Mouse (Mus musculus): Measurements from ENCODE around the gene Gm21885. TPM values are rescaled to one million over a fixed set of nuclear protein-coding genes. Genes with fewer than 3 reads are reported as not detected.
A peak's percentile ranks its signal among the peaks of the same experiment; 100 is the strongest.

Gene Gm21885
- polyA plus RNA-seq, 1 experiment = not detected

GRCm38 (mm10) chr11:94315308-94315707 lies 33.6 kb downstream of the Gm21885 start:
- peaks cover 9% of the 10 kb centered on the region for H3K4me1 ChIP-seq (ENCODE audit: control insufficient read depth, insufficient read depth, low read length)
- H3K27ac ChIP-seq (ENCODE audit: insufficient read depth, low read length) = no peak overlapping the region
- no peak overlapping the region for H3K4me3 ChIP-seq (ENCODE audit: insufficient read depth, low read length)
- TF ChIP-seq POLR2A (IDR thresholded peaks at IDR 0.05; ENCODE audit: extremely low read depth, insufficient read depth, low read length) = no peak
- no peak for TF ChIP-seq CTCF (IDR thresholded peaks at IDR 0.05; ENCODE audit: extremely low read depth, insufficient read depth, low read length)

- no peak overlapping the region for H3K4me3 ChIP-seq (ENCODE audit: insufficient read depth, low read length)
- no peak overlapping the region for H3K27ac ChIP-seq (ENCODE audit: insufficient read depth, low read length)
- no peak for TF ChIP-seq POLR2A (IDR thresholded peaks at IDR 0.05; ENCODE audit: extremely low read depth, insufficient read depth, low read length)
- no peak for TF ChIP-seq CTCF (IDR thresholded peaks at IDR 0.05; ENCODE audit: extremely low read depth, insufficient read depth, low read length)
- H3K4me1 ChIP-seq (ENCODE audit: control insufficient read depth, insufficient read depth, low read length) = peaks cover 9% of the 10 kb centered on the region
Observed at GRCm38 (mm10) chr11:94316528-94316927, 34.9 kb downstream of the Gm21885 start.

- TF ChIP-seq POLR2A (IDR thresholded peaks at IDR 0.05; ENCODE audit: extremely low read depth, insufficient read depth, low read length) = no peak
- TF ChIP-seq CTCF (IDR thresholded peaks at IDR 0.05; ENCODE audit: extremely low read depth, insufficient read depth, low read length) = no peak
- peaks cover 8% of the 10 kb centered on the region for H3K4me1 ChIP-seq (ENCODE audit: control insufficient read depth, insufficient read depth, low read length)
Observed at GRCm38 (mm10) chr11:94317014-94317413, 35.3 kb downstream of the Gm21885 start.

GRCm38 (mm10) chr11:94317515-94317914 lies 35.8 kb downstream of the Gm21885 start:
- Histone ChIP-seq H3K4me3 (ENCODE audit: insufficient read depth, low read length) (no peak overlapping the region), H3K4me1 (ENCODE audit: control insufficient read depth, insufficient read depth, low read length) (peaks cover 8% of the 10 kb centered on the region), H3K27ac (ENCODE audit: insufficient read depth, low read length) (no peak overlapping the region)
- TF ChIP-seq POLR2A (IDR thresholded peaks at IDR 0.05; ENCODE audit: extremely low read depth, insufficient read depth, low read length) (no peak), CTCF (IDR thresholded peaks at IDR 0.05; ENCODE audit: extremely low read depth, insufficient read depth, low read length) (no peak)

More at GRCm38 (mm10) chr11:94317014-94317413, 35.3 kb downstream of the Gm21885 start:
- Histone ChIP-seq H3K27ac (ENCODE audit: insufficient read depth, low read length) (no peak overlapping the region), H3K4me3 (ENCODE audit: insufficient read depth, low read length) (no peak overlapping the region)

GRCm38 (mm10) chr11:94318056-94318455 lies 36.4 kb downstream of the Gm21885 start:
- no peak overlapping the region for H3K4me3 ChIP-seq (ENCODE audit: insufficient read depth, low read length)
- TF ChIP-seq POLR2A (IDR thresholded peaks at IDR 0.05; ENCODE audit: extremely low read depth, insufficient read depth, low read length) = no peak
- no peak for TF ChIP-seq CTCF (IDR thresholded peaks at IDR 0.05; ENCODE audit: extremely low read depth, insufficient read depth, low read length)
- no peak overlapping the region for H3K27ac ChIP-seq (ENCODE audit: insufficient read depth, low read length)
- peaks cover 8% of the 10 kb centered on the region for H3K4me1 ChIP-seq (ENCODE audit: control insufficient read depth, insufficient read depth, low read length)

- peak overlapping the region; percentile 98 for H3K27ac ChIP-seq (ENCODE audit: insufficient read depth, low read length)
- H3K4me3 ChIP-seq (ENCODE audit: insufficient read depth, low read length) = peak overlapping the region; percentile 88
- TF ChIP-seq CTCF (IDR thresholded peaks at IDR 0.05; ENCODE audit: extremely low read depth, insufficient read depth, low read length) (no peak), POLR2A (IDR thresholded peaks at IDR 0.05; ENCODE audit: extremely low read depth, insufficient read depth, low read length) (no peak)
- peaks cover 3% of the 10 kb centered on the region; the same call in 1 of the 2 replicates for H3K4me1 ChIP-seq (ENCODE audit: control insufficient read depth, insufficient read depth, low read length)
Observed at GRCm38 (mm10) chr11:94320969-94321930, 39.6 kb downstream of the Gm21885 start.

- peaks cover 5% of the 10 kb centered on the region for H3K4me1 ChIP-seq (ENCODE audit: control insufficient read depth, insufficient read depth, low read length)
- peak within 1 kb of the TSS; percentile 98 for H3K27ac ChIP-seq (ENCODE audit: insufficient read depth, low read length)
- TF ChIP-seq CTCF (IDR thresholded peaks at IDR 0.05; ENCODE audit: extremely low read depth, insufficient read depth, low read length) (no peak), POLR2A (IDR thresholded peaks at IDR 0.05; ENCODE audit: extremely low read depth, insufficient read depth, low read length) (peak; percentile 73)
- H3K4me3 ChIP-seq (ENCODE audit: insufficient read depth, low read length) = peak within 1 kb of the TSS; percentile 88
Observed at GRCm38 (mm10) chr11:94321931-94322400, 40.3 kb downstream of the Gm21885 start, which contains the start of gene Luc7l3. TSS of gene Luc7l3 (minus strand) at chr11:94321988.

GRCm38 (mm10) chr11:94322636-94323035 lies 41.0 kb downstream of the Gm21885 start:
- H3K27ac ChIP-seq (ENCODE audit: insufficient read depth, low read length) = 0 out of 2 replicates have a peak overlapping the region, but pooled peaks have one; percentile 97
- TF ChIP-seq CTCF (IDR thresholded peaks at IDR 0.05; ENCODE audit: extremely low read depth, insufficient read depth, low read length) = no peak
- no peak for TF ChIP-seq POLR2A (IDR thresholded peaks at IDR 0.05; ENCODE audit: extremely low read depth, insufficient read depth, low read length)
- peaks cover 6% of the 10 kb centered on the region for H3K4me1 ChIP-seq (ENCODE audit: control insufficient read depth, insufficient read depth, low read length)
- H3K4me3 ChIP-seq (ENCODE audit: insufficient read depth, low read length) = no peak overlapping the region; the same call in 1 of the 2 replicates

- TF ChIP-seq POLR2A (IDR thresholded peaks at IDR 0.05; ENCODE audit: extremely low read depth, insufficient read depth, low read length) = no peak
- no peak for TF ChIP-seq CTCF (IDR thresholded peaks at IDR 0.05; ENCODE audit: extremely low read depth, insufficient read depth, low read length)
- H3K27ac ChIP-seq (ENCODE audit: insufficient read depth, low read length) = no peak overlapping the region
- H3K4me3 ChIP-seq (ENCODE audit: insufficient read depth, low read length) = no peak overlapping the region
- H3K4me1 ChIP-seq (ENCODE audit: control insufficient read depth, insufficient read depth, low read length) = peaks cover 6% of the 10 kb centered on the region
Observed at GRCm38 (mm10) chr11:94323271-94323925, 41.7 kb downstream of the Gm21885 start.

Measured in cortical plate, adult 2 months (tissue).